Mouse (Mus musculus) embryonic facial prominence, embryonic 11.5 days (tissue): ENCODE results near the gene Yae1d1. TPM values are rescaled to one million over a fixed set of nuclear protein-coding genes. Genes with fewer than 3 reads are reported as not detected.

Experiments used
- ATAC-seq: fragments of 200-750 bp; cut with Nextera tagmentation; replicated peaks from 2 replicates; pipeline ENCODE4 v1.8.0; 2017; ENCODE audit warnings: low read depth; ENCODE audit not compliant: insufficient number of reproducible peaks, low FRiP score, low TSS enrichment
- DNase-seq: peaks from one replicate; pipeline ENCODE4 v3.0.0-alpha.2; 2015; ENCODE audit warnings: low spot score
- H3K27ac ChIP-seq: fragments of 300-500 bp; sonication (generic); replicated peaks from 2 replicates; pipeline ENCODE4 v1.5.1; 2014; ENCODE audit warnings: mild to moderate bottlenecking, low read depth, low read length, control low read depth
- H3K27me3 ChIP-seq: fragments of 300-500 bp; sonication (generic); 2 replicates; pipeline ENCODE4 v1.6.1; 2014; ENCODE audit warnings: mild to moderate bottlenecking, low read length, moderate library complexity, mixed read lengths; ENCODE audit not compliant: control insufficient read depth, insufficient read depth
- H3K36me3 ChIP-seq: fragments of 300-500 bp; sonication (generic); replicated peaks from 2 replicates; pipeline ENCODE4 v1.6.1; 2014; ENCODE audit warnings: low read depth, mild to moderate bottlenecking, low read length, moderate library complexity, mixed read lengths; ENCODE audit not compliant: control insufficient read depth, insufficient read depth
- H3K4me1 ChIP-seq: fragments of 300-500 bp; sonication (generic); 2 replicates; pipeline ENCODE4 v1.6.1; 2014; ENCODE audit warnings: low read length, mixed read lengths; ENCODE audit not compliant: control insufficient read depth, insufficient read depth
- H3K4me2 ChIP-seq: fragments of 300-500 bp; sonication (generic); 2 replicates; pipeline ENCODE4 v1.6.1; 2014; ENCODE audit warnings: low read depth, mild to moderate bottlenecking, control low read depth, low read length, moderate library complexity
- H3K4me3 ChIP-seq: fragments of 300-500 bp; sonication (generic); 2 replicates; pipeline ENCODE4 v1.5.1; 2014; ENCODE audit warnings: low read depth, low read length, control low read depth
- H3K9ac ChIP-seq: fragments of 300-500 bp; sonication (generic); replicated peaks from 2 replicates; pipeline ENCODE4 v1.6.1; 2014; ENCODE audit warnings: mild to moderate bottlenecking, control low read depth, low read length
- H3K9me3 ChIP-seq: fragments of 300-500 bp; sonication (generic); replicated peaks from 2 replicates; pipeline ENCODE4 v1.6.1; 2016; ENCODE audit warnings: mild to moderate bottlenecking, low read length, inconsistent platforms, mixed read lengths; ENCODE audit not compliant: control insufficient read depth
- WGBS: fragments of 180-500 bp; shearing (Covaris S2); extraction: QIAGEN DNeasy Blood & Tissue Kit; methylation state at CpG from one replicate; pipeline ENCODE4 v1.1.7; 2014; 5-methylcytosine and 5-hydroxymethylcytosine counted together
- polyA plus RNA-seq: library from polyadenylated mRNA; unstranded; fragments of >200 nt; fragmentation: Nextera tagmentation; extraction: Ambion mirVana; gene quantifications from 2 replicates; pipeline ENCODE4 v1.2.1, GENCODE M21; 2014

The Yae1d1 gene
- 88.6 and 92.1 TPM in 2 replicates for polyA plus RNA-seq

- under 1% methylated on average over 54 of the region's 54 CpGs for WGBS
- peak within 1 kb of the TSS; percentile 68 for H3K4me3 ChIP-seq
- peak within 1 kb of the TSS; percentile 79 for H3K9ac ChIP-seq
- DNase-seq: peak; percentile 95
- H3K27me3 ChIP-seq: no peaks in the 10 kb centered on the region
- H3K9me3 ChIP-seq: no peaks in the 10 kb centered on the region
- H3K4me1 ChIP-seq: no peaks in the 10 kb centered on the region
- peak within 1 kb of the TSS; percentile 57 for H3K4me2 ChIP-seq
- H3K36me3 ChIP-seq: no peaks in the 10 kb centered on the region
- ATAC-seq: peak; percentile 98
- peak within 1 kb of the TSS; percentile 25; the same call in 1 of the 2 replicates for H3K27ac ChIP-seq
Measured at GRCm38 (mm10) chr13:17992697-17993514, at the start of gene Yae1d1. Yae1d1 (minus strand) TSS chr13:17993349.

GRCm38 (mm10) chr13:18038814-18039213, 45.7 kb upstream of the Yae1d1 start:
- Histone ChIP-seq H3K9me3 (no peaks in the 10 kb centered on the region), H3K9ac (no peak overlapping the region), H3K4me2 (no peak overlapping the region), H3K36me3 (no peaks in the 10 kb centered on the region), H3K4me3 (no peak overlapping the region), H3K27me3 (no peaks in the 10 kb centered on the region), H3K4me1 (no peaks in the 10 kb centered on the region), H3K27ac (no peak overlapping the region)
- WGBS: 71% methylated on average over 2 of the region's 2 CpGs
- DNase-seq (no peak), ATAC-seq (no peak)

GRCm38 (mm10) chr13:18016604-18017003, 23.5 kb upstream of the Yae1d1 start:
- no peak for DNase-seq
- ATAC-seq: no peak
- 63% methylated on average over 3 of the region's 3 CpGs for WGBS

GRCm38 (mm10) chr13:18013205-18013604, 20.1 kb upstream of the Yae1d1 start:
- H3K36me3 ChIP-seq: no peaks in the 10 kb centered on the region
- H3K27me3 ChIP-seq: no peaks in the 10 kb centered on the region
- no peak for DNase-seq
- no peak for ATAC-seq
- H3K4me3 ChIP-seq: no peak overlapping the region
- no peak overlapping the region for H3K4me2 ChIP-seq
- no peak overlapping the region for H3K9ac ChIP-seq
- H3K27ac ChIP-seq: no peak overlapping the region
- 84% methylated on average over 6 of the region's 6 CpGs for WGBS
- H3K4me1 ChIP-seq: no peaks in the 10 kb centered on the region
- H3K9me3 ChIP-seq: no peaks in the 10 kb centered on the region

More at GRCm38 (mm10) chr13:18016604-18017003, 23.5 kb upstream of the Yae1d1 start:
- Histone ChIP-seq H3K9me3 (no peaks in the 10 kb centered on the region), H3K4me3 (no peak overlapping the region), H3K27ac (no peak overlapping the region), H3K4me2 (no peak overlapping the region), H3K9ac (no peak overlapping the region), H3K27me3 (no peaks in the 10 kb centered on the region), H3K4me1 (no peaks in the 10 kb centered on the region), H3K36me3 (no peaks in the 10 kb centered on the region)

- Histone ChIP-seq H3K4me3 (no peak overlapping the region), H3K9me3 (no peaks in the 10 kb centered on the region), H3K9ac (no peak overlapping the region), H3K4me1 (no peaks in the 10 kb centered on the region), H3K4me2 (no peak overlapping the region), H3K27me3 (no peaks in the 10 kb centered on the region), H3K36me3 (no peaks in the 10 kb centered on the region), H3K27ac (no peak overlapping the region)
- ATAC-seq: no peak
- no peak for DNase-seq
- 78% methylated on average over 4 of the region's 4 CpGs for whole genome bisulfite sequencing
Measured at GRCm38 (mm10) chr13:18011055-18011454, 17.9 kb upstream of the Yae1d1 start.

GRCm38 (mm10) chr13:17993515-17993847, 332 bp upstream of the Yae1d1 start:
- Histone ChIP-seq H3K27ac (no peak overlapping the region), H3K4me1 (no peaks in the 10 kb centered on the region), H3K36me3 (no peaks in the 10 kb centered on the region), H3K4me2 (peak overlapping the region; percentile 57), H3K9me3 (no peaks in the 10 kb centered on the region), H3K9ac (peak overlapping the region; percentile 79), H3K4me3 (peak overlapping the region; percentile 68), H3K27me3 (no peaks in the 10 kb centered on the region)
- no peak for ATAC-seq
- DNase-seq: no peak
- 40% methylated on average over 7 of the region's 7 CpGs for WGBS

GRCm38 (mm10) chr13:17992009-17992408, 1.1 kb downstream of the Yae1d1 start:
- H3K9ac ChIP-seq: no peak overlapping the region
- WGBS: 75% methylated on average over 4 of the region's 4 CpGs
- no peak overlapping the region for H3K27ac ChIP-seq
- H3K4me1 ChIP-seq: no peaks in the 10 kb centered on the region
- H3K4me3 ChIP-seq: no peak overlapping the region
- no peaks in the 10 kb centered on the region for H3K9me3 ChIP-seq
- DNase-seq (no peak), ATAC-seq (no peak)
- no peaks in the 10 kb centered on the region for H3K27me3 ChIP-seq
- H3K4me2 ChIP-seq: no peak overlapping the region
- no peaks in the 10 kb centered on the region; the same call in 1 of the 2 replicates for H3K36me3 ChIP-seq

- Histone ChIP-seq H3K4me1 (no peaks in the 10 kb centered on the region), H3K27ac (no peak overlapping the region), H3K36me3 (no peaks in the 10 kb centered on the region; the same call in 1 of the 2 replicates), H3K27me3 (no peaks in the 10 kb centered on the region), H3K4me3 (no peak overlapping the region), H3K9me3 (no peaks in the 10 kb centered on the region), H3K4me2 (no peak overlapping the region), H3K9ac (no peak overlapping the region)
- 53% methylated on average over 4 of the region's 4 CpGs for WGBS
- ATAC-seq (no peak), DNase-seq (peak; percentile 27)
Measured at GRCm38 (mm10) chr13:17983194-17983593, 10.0 kb downstream of the Yae1d1 start.
